Mouse (Mus musculus) limb, embryonic 15.5 days (tissue): ENCODE data around the gene Odr4. TPM values are rescaled to one million over a fixed set of nuclear protein-coding genes. Genes with fewer than 3 reads are reported as not detected.

Experiments
- ATAC-seq: fragments of 200-750 bp; cut with Nextera tagmentation; 2 replicates; pipeline ENCODE4 v1.8.0; 2017; ENCODE audit warnings: low read depth, moderate TSS enrichment; ENCODE audit not compliant: insufficient number of reproducible peaks, low FRiP score, low TSS enrichment
- H3K27ac ChIP-seq: fragments of 300-500 bp; sonication (generic); 2 replicates; pipeline ENCODE4 v1.5.1; 2015; ENCODE audit warnings: moderate library complexity, mild to moderate bottlenecking, inconsistent platforms
- H3K27me3 ChIP-seq: fragments of 300-500 bp; sonication (generic); 2 replicates; pipeline ENCODE4 v1.6.1; 2015; ENCODE audit warnings: inconsistent platforms
- H3K36me3 ChIP-seq: fragments of 300-500 bp; sonication (generic); 2 replicates; pipeline ENCODE4 v1.6.1; 2015; ENCODE audit warnings: inconsistent platforms
- H3K4me1 ChIP-seq: fragments of 300-500 bp; sonication (generic); 2 replicates; pipeline ENCODE4 v1.6.1; 2015; ENCODE audit warnings: inconsistent platforms
- H3K4me2 ChIP-seq: fragments of 300-500 bp; sonication (generic); 2 replicates; pipeline ENCODE4 v1.6.1; 2015; ENCODE audit warnings: mild to moderate bottlenecking, inconsistent platforms
- H3K4me3 ChIP-seq: fragments of 300-500 bp; sonication (generic); 2 replicates; pipeline ENCODE4 v1.5.1; 2015; ENCODE audit warnings: mild to moderate bottlenecking, inconsistent platforms
- H3K9ac ChIP-seq: fragments of 300-500 bp; sonication (generic); 2 replicates; pipeline ENCODE4 v1.6.1; 2015; ENCODE audit warnings: inconsistent platforms
- H3K9me3 ChIP-seq: fragments of 300-500 bp; sonication (generic); 2 replicates; pipeline ENCODE4 v1.6.1; 2016; ENCODE audit warnings: inconsistent platforms
- WGBS: fragments of 180-500 bp; shearing (Covaris S2); methylation state at CpG from one replicate; pipeline ENCODE4 v1.1.7; 2015; 5-methylcytosine and 5-hydroxymethylcytosine counted together
- polyA plus RNA-seq: library from polyadenylated mRNA; unstranded; fragments of >200 nt; fragmentation: Nextera tagmentation; extraction: Ambion mirVana; gene quantifications from 2 replicates; pipeline ENCODE4 v1.2.1, GENCODE M21; 2015

The Odr4 gene
- polyA plus RNA-seq = 48.3 and 49.6 TPM in 2 replicates

DNA sequence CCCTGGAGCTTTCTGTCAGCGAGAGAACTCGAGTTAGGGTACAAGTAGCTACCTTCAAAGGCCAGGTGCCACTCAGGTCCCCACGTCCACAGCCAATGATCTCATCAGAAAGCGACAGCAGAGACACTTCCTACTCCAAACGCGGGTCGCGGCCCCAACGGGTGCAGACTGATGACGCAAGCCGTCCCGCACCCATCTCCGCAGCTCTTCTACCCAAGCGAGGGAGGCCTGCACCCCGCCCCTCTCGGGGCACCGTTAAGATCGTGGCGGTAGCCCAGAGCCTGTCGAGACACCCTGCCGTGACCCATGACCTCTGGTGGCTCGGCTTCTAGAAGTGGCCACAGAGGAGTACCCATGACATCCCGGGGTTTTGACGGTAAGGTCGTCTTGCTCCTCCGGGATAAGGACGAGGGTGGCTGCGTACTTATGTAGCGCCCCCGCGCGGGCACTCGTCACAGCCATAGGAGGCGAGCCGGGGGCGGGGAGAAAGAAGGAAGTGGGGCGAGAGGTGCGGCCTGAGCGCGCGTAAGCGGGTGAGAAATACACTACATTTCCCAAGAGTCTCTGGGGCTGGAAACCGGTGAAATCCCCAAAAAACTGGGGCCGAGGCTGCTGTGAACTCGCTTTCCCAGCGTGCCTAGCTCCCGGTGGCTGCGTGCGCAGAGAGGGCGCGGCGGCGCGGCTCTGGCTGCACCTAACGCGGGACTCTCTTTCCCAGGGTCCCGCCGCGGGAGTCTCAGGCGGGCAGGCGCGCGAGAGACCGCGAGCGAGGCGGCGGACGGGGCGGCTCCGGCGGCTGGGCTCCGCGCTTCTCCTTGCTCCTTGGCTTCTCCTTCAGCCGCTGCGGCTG is at the start of gene Odr4, which contains the start of gene Tpr:
TSS of gene Odr4 (minus strand) at position 443 of the 850 bp plus-strand sequence.
TSS of gene Tpr (plus strand) at position 201 of the 850 bp plus-strand sequence.
- H3K9me3 ChIP-seq = no peaks in the 10 kb centered on the region
- H3K36me3 ChIP-seq = peaks cover 36% of the 10 kb centered on the region
- under 1% methylated on average over 76 of the region's 76 CpGs for WGBS
- H3K27ac ChIP-seq = peak within 1 kb of the TSS; percentile 95
- peak within 1 kb of the TSS; percentile 73 for H3K9ac ChIP-seq
- H3K4me3 ChIP-seq = peak within 1 kb of the TSS; percentile 69
- peak; percentile 99 for ATAC-seq
- H3K4me1 ChIP-seq = peaks cover 8% of the 10 kb centered on the region; the same call in 1 of the 2 replicates
- no peaks in the 10 kb centered on the region for H3K27me3 ChIP-seq
- H3K4me2 ChIP-seq = peak within 1 kb of the TSS; percentile 53

DNA sequence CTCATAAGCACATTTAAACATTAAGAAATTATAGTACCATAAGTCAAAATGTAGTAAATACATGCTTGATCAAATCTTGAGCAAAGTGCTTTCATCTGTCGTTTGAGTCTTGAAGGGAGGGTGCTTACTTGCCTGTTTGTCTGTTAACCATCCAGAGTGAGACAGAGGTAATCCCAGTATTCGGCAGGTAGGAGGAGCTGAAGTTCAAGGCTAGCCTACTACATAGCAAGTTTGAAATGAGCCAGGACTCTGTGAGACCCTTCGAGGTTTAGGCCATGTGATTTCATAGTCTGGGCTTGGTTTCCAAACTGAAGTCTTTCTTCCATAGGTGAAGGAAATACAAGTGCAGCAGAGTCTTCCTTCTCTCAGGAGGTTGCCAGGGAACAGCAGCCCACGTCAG is 48.9 kb upstream of the Odr4 start:
- H3K36me3 ChIP-seq = peaks cover 68% of the 10 kb centered on the region
- 57% methylated on average over 4 of the region's 4 CpGs for WGBS

DNA sequence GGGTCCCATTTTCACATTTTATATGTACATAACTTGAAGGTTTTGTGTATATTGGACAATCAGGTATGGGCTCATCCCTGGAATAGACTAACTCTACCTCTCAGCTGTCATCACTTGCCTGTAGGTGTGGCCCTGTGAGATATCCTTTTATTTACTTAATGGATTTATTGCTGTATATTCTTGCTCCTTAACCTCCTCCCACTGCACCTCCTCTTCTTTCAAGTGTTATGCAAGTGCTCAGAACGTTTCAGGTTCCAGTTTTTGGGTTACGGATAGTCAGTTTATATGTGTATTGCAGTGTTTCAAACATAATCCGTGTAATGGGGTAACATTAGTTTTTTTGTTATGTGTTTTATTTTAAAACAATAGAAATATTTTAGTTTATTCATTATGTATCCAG is 45.8 kb upstream of the Odr4 start:
- no peak overlapping the region for H3K4me3 ChIP-seq
- WGBS = 88% methylated on average over 3 of the region's 3 CpGs
- no peak overlapping the region for H3K4me2 ChIP-seq
- peaks cover 67% of the 10 kb centered on the region for H3K36me3 ChIP-seq
- no peaks in the 10 kb centered on the region for H3K9me3 ChIP-seq
- H3K27ac ChIP-seq = no peak overlapping the region
- H3K27me3 ChIP-seq = no peaks in the 10 kb centered on the region
- no peak overlapping the region for H3K9ac ChIP-seq
- no peak for ATAC-seq
- no peaks in the 10 kb centered on the region for H3K4me1 ChIP-seq

More for the DNA sequence above, 48.9 kb upstream of the Odr4 start:
- Histone ChIP-seq H3K4me1 (no peaks in the 10 kb centered on the region), H3K4me3 (no peak overlapping the region), H3K27ac (no peak overlapping the region), H3K9ac (no peak overlapping the region), H3K27me3 (no peaks in the 10 kb centered on the region), H3K9me3 (no peaks in the 10 kb centered on the region), H3K4me2 (no peak overlapping the region)
- no peak for ATAC-seq

DNA sequence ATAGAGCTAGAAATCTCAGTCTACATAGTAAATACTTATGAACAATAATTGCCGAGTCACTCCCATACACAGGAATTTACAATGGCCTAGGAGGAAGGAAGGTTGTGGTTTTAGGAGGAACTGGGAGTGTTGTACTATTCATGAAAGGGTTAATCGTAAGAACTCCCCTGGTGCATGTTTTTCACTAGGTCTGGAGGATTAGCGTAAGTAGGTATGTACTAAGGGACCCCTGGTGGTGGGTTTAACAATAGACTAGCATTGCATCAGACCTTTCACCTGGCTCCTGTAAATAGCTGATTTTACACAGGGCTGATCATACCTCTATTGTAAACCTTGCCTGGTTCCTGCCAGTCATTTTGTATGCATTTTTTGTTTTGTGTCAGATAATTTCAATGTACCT is 33.3 kb upstream of the Odr4 start:
- ATAC-seq = no peak
- Histone ChIP-seq H3K36me3 (peaks cover 78% of the 10 kb centered on the region), H3K27me3 (no peaks in the 10 kb centered on the region), H3K4me1 (no peaks in the 10 kb centered on the region), H3K4me2 (no peak overlapping the region), H3K9me3 (no peaks in the 10 kb centered on the region), H3K27ac (no peak overlapping the region), H3K9ac (no peak overlapping the region), H3K4me3 (no peak overlapping the region)
- WGBS = 58% methylated on average over 3 of the region's 3 CpGs

DNA sequence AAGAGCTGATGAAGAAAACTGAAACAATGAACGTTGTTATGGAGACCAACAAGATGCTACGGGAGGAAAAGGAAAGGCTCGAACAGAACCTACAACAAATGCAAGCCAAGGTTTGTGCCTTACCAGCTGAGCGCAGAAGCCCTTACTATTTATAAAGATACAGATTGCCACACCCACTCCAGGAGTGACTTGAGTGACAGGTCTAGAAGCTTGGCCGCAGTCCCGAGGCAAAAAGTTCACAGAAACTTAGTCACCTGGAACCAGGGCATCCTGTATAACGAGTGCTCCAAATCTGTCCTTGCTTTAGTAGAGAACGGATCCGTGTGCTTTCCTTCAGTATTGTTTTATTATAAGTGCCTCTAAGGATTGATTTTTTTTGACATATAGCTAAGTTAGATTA is 32.8 kb upstream of the Odr4 start:
- Histone ChIP-seq H3K4me1 (no peaks in the 10 kb centered on the region), H3K4me3 (no peak overlapping the region), H3K27me3 (no peaks in the 10 kb centered on the region), H3K27ac (no peak overlapping the region), H3K4me2 (no peak overlapping the region), H3K36me3 (peaks cover 75% of the 10 kb centered on the region), H3K9me3 (no peaks in the 10 kb centered on the region), H3K9ac (no peak overlapping the region)
- 78% methylated on average over 9 of the region's 9 CpGs for WGBS
- no peak for ATAC-seq

DNA sequence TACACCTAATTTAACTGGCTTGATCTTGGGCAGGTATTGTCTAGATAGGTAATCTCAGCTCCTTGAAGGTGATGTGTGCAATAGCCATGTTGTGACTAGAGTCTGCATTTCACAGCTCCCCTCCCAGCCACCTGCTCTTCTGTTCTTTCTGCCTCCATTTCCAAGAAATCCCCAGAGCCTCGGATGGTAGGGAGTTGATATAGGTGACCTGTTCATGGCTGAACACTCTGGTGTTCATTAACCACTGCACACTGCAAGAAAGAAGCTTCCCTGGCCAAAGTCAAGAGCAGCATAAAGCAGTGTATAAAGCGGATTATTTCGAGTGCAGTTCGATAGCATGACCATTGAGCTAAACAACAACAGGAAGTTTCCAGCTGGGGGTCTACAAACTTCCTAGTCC is 25.5 kb upstream of the Odr4 start:
- Histone ChIP-seq H3K27ac (no peak overlapping the region), H3K9ac (no peak overlapping the region), H3K27me3 (no peaks in the 10 kb centered on the region), H3K4me3 (no peak overlapping the region), H3K36me3 (peaks cover 72% of the 10 kb centered on the region), H3K4me1 (no peaks in the 10 kb centered on the region), H3K9me3 (no peaks in the 10 kb centered on the region), H3K4me2 (no peak overlapping the region)
- WGBS = 95% methylated on average over 4 of the region's 4 CpGs
- no peak for ATAC-seq

DNA sequence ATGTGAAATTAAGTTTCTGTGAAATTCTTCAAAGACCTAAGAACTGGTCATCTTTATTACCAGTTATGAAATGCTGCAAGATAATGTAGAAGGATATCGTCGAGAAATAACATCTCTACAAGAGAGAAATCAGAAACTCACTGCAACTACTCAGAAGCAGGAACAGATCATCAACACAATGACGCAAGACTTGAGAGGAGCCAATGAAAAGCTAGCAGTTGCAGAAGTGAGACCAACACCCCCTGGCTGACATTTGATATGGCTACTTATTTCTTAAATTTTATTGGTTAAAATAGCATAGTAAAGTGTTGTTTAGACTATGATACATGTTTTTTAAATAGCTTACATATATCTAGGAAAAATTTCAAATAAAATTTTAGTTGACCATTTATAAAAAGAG is 23.1 kb upstream of the Odr4 start:
- H3K4me3 ChIP-seq = no peak overlapping the region
- no peaks in the 10 kb centered on the region for H3K9me3 ChIP-seq
- H3K4me1 ChIP-seq = no peaks in the 10 kb centered on the region
- no peak overlapping the region for H3K4me2 ChIP-seq
- WGBS = 94% methylated on average over 3 of the region's 3 CpGs
- no peak for ATAC-seq
- H3K9ac ChIP-seq = no peak overlapping the region
- no peak overlapping the region for H3K27ac ChIP-seq
- no peaks in the 10 kb centered on the region for H3K27me3 ChIP-seq
- H3K36me3 ChIP-seq = peaks cover 69% of the 10 kb centered on the region

DNA sequence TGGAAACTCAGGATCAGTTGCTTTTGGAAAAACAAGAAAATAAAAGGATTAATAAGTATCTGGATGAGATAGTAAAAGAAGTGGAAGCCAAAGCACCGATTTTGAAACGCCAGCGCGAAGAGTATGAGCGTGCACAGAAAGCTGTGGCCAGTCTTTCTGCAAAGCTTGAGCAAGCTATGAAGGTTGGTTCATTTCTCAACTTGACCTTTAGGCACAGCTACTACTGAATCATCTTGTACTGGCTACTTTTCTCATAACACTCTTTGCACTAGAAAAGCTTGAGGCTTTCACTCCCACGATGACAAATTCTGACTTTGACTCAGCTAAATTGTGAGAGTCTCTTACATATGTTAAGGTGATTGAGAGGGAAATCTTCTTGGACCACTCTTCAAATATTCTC is 17.1 kb upstream of the Odr4 start:
- Histone ChIP-seq H3K4me2 (no peak overlapping the region), H3K4me1 (no peaks in the 10 kb centered on the region), H3K9ac (no peak overlapping the region), H3K4me3 (no peak overlapping the region), H3K27me3 (no peaks in the 10 kb centered on the region), H3K36me3 (peaks cover 66% of the 10 kb centered on the region), H3K9me3 (no peaks in the 10 kb centered on the region), H3K27ac (no peak overlapping the region)
- WGBS = 93% methylated on average over 6 of the region's 6 CpGs
- ATAC-seq = no peak

DNA sequence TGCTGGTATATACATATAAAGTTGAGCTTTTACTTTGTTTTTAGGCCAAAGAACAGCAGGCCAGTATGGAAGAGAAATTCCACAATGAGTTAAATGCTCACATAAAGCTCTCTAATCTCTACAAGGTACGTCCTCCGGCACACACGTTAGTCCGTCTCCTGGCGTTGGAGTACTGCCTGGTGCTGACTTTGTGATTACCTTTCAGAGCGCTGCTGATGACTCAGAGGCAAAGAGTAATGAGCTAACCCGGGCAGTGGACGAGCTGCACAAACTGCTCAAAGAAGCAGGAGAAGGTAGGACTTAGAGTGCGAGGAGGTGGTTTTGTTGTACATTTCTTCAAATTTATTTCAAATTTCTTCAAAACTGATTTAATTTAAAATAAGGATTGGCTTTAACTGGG is 14.4 kb upstream of the Odr4 start:
- H3K27me3 ChIP-seq = no peaks in the 10 kb centered on the region
- H3K36me3 ChIP-seq = peaks cover 62% of the 10 kb centered on the region
- ATAC-seq = no peak
- no peaks in the 10 kb centered on the region for H3K4me1 ChIP-seq
- WGBS = 81% methylated on average over 9 of the region's 9 CpGs
- no peak overlapping the region for H3K9ac ChIP-seq
- no peak overlapping the region for H3K4me3 ChIP-seq
- H3K4me2 ChIP-seq = no peak overlapping the region
- no peak overlapping the region for H3K27ac ChIP-seq
- H3K9me3 ChIP-seq = no peaks in the 10 kb centered on the region

DNA sequence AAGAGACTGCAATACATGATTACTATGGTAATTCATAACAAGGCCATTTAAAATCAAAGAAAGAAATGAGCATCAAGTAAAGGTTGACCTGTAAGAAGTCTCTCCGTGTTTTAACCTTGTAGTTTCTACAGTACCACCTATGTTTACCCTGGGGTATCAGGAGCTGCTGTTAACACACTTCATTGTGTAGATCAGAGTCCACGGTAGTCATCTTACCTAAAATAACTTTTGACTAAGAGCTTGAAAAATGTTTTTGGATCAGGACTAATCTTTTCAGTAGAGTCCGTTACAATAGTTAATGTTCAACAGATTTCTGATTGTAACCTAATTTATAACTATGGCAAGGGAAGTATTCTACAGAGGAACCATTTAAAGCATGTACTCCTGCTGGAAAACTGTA is 11.7 kb upstream of the Odr4 start:
- no peak for ATAC-seq
- no peaks in the 10 kb centered on the region for H3K9me3 ChIP-seq
- no peak overlapping the region for H3K4me3 ChIP-seq
- no peaks in the 10 kb centered on the region for H3K4me1 ChIP-seq
- no peak overlapping the region for H3K4me2 ChIP-seq
- no peak overlapping the region for H3K27ac ChIP-seq
- no peak overlapping the region for H3K9ac ChIP-seq
- 92% methylated on average over 3 of the region's 3 CpGs for WGBS
- H3K27me3 ChIP-seq = no peaks in the 10 kb centered on the region
- peaks cover 54% of the 10 kb centered on the region for H3K36me3 ChIP-seq

DNA sequence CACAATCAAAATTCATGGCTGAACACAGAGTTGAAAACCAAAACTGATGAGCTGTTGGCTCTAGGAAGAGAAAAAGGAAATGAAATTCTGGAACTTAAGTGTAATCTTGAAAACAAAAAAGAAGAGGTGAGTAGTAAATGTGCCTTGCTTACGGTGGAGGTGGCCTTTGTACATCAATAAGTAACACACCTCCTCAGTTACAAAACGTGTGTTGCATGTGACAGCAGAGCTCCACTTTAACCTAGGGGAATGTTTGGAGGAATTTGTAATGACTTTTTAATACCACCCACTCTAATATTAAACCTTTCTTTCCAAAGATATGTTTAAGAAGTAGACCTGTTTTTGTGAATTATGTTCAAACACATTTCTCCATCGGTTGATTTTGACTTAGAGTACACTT is 11.0 kb upstream of the Odr4 start:
- 91% methylated on average over 3 of the region's 3 CpGs for WGBS
- Histone ChIP-seq H3K27ac (no peak overlapping the region), H3K4me2 (no peak overlapping the region), H3K4me3 (no peak overlapping the region), H3K4me1 (no peaks in the 10 kb centered on the region), H3K36me3 (peaks cover 52% of the 10 kb centered on the region), H3K27me3 (no peaks in the 10 kb centered on the region), H3K9me3 (no peaks in the 10 kb centered on the region), H3K9ac (no peak overlapping the region)
- no peak for ATAC-seq

DNA sequence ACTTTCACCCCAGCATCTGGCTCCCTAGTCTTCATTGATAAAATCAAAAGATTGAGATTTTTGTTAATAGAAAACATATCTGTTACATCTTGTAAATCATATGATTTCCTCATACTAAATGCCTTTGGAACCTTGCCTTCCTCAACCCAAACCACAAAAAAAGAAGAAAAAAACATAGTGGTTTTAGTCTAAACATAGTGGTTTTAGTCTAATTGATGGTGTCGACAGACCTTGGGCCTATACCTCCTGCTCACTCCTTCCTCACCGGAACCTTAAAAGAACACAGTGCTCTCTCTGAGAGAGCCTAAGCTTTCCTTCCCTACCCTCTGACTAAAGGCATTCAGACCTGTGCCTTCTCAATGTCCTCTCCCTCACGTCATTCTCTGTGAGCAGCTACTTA is 3.1 kb upstream of the Odr4 start:
- Histone ChIP-seq H3K27me3 (no peaks in the 10 kb centered on the region), H3K4me2 (no peak overlapping the region), H3K9me3 (no peaks in the 10 kb centered on the region), H3K4me1 (peaks cover 8% of the 10 kb centered on the region; the same call in 1 of the 2 replicates), H3K4me3 (no peak overlapping the region), H3K9ac (no peak overlapping the region), H3K36me3 (peaks cover 28% of the 10 kb centered on the region), H3K27ac (no peak overlapping the region)
- ATAC-seq = no peak
- 79% methylated on average over 3 of the region's 3 CpGs for WGBS
